Mouse (Mus musculus): ENCODE data around the gene Ypel4. TPM values are rescaled to one million over a fixed set of nuclear protein-coding genes. Genes with fewer than 3 reads are reported as not detected.

Gene Ypel4
- 0.35 TPM for polyA plus RNA-seq (2012; fragmentation: generic; extraction: Trizol)
- long read RNA-seq, experiment 1, partial matches to known transcripts = 2 of 3 reads
- long read RNA-seq, experiment 1, other reads (novel, unspliced or antisense) = 0 of 3 reads
- long read RNA-seq, experiment 2 = 0 reads

- TF ChIP-seq CTCF (IDR thresholded peaks at IDR 0.05; ENCODE audit: control insufficient read depth, insufficient read depth, insufficient read length) (no peak), FOSL1 (IDR thresholded peaks at IDR 0.05; ENCODE audit: insufficient read depth, low read length, poor library complexity, severe bottlenecking) (no peak)
- H3K79me3 ChIP-seq (ENCODE audit: low read depth) = no peaks in the 10 kb centered on the region
- no peak within 1 kb of the TSS for H3ac ChIP-seq (ENCODE audit: control insufficient read depth, insufficient read length, low read depth)
- H3K4me3 ChIP-seq (ENCODE audit: insufficient read depth, poor library complexity, severe bottlenecking) = no peak within 1 kb of the TSS
- H3K36me3 ChIP-seq (ENCODE audit: control insufficient read depth, insufficient read depth) = no peaks in the 10 kb centered on the region
- no peaks in the 10 kb centered on the region for H3K27me3 ChIP-seq (ENCODE audit: control insufficient read depth, insufficient read depth, insufficient read length)
- no peaks in the 10 kb centered on the region for H3K79me2 ChIP-seq (ENCODE audit: control insufficient read depth, insufficient read depth)
These were observed at the start of gene Ypel4 for GRCm38 (mm10) chr2:84733579-84734300. Ypel4 (plus strand) TSS chr2:84734058.

DNA sequence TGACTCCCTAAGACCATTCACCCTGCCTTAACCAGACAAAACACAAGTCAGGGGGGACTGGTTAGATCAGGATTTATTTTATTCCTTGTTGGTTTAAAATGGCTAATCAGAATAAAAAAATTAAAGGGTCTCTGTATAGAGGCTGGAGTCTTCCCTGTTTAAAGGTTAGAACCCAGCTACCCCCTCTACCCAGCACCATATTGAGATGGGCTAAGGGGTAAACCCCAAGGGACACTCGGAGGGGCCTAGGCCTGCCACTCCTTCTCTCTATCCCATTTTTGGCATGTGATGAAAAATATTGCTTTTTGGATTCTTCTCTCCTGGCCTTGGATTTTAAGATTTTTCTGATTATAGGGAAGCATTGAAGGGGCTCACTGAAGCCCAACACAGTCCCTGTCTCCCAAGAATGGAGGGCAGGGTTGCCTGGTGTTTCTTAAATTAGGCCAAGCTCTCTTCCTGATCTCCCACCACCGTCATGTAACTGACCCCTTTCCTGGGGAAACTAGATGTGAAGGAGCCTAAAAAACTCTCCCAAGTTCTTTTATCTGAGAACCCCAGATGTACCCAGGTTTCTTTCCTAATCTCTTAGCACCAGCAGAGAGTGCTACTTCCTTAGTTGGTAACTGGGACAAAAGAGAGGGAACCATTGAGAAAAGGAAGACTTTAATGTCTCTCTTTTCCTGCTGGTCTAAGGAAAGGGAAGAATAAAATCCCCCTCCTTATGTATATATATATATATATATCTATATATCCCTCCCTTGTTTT is 45.6 kb upstream of the Ypel4 start:
- Histone ChIP-seq H3K36me3 (ENCODE audit: control insufficient read depth, insufficient read depth) (peaks cover 81% of the 10 kb centered on the region), H3K79me3 (ENCODE audit: low read depth) (no peaks in the 10 kb centered on the region), H3ac (ENCODE audit: control insufficient read depth, insufficient read length, low read depth) (no peak overlapping the region), H3K27me3 (ENCODE audit: control insufficient read depth, insufficient read depth, insufficient read length) (no peaks in the 10 kb centered on the region), H3K4me3 (ENCODE audit: insufficient read depth, poor library complexity, severe bottlenecking) (no peak overlapping the region), H3K79me2 (ENCODE audit: control insufficient read depth, insufficient read depth) (no peaks in the 10 kb centered on the region)
- TF ChIP-seq CTCF (IDR thresholded peaks at IDR 0.05; ENCODE audit: control insufficient read depth, insufficient read depth, insufficient read length) (no peak), FOSL1 (IDR thresholded peaks at IDR 0.05; ENCODE audit: insufficient read depth, low read length, poor library complexity, severe bottlenecking) (no peak), CEBPB (IDR thresholded peaks at IDR 0.05; ENCODE audit: low read depth) (no peak), MYOG (IDR thresholded peaks at IDR 0.05; ENCODE audit: control insufficient read depth, extremely low read depth, insufficient read length) (no peak), MAX (IDR thresholded peaks at IDR 0.05) (no peak), USF1 (IDR thresholded peaks at IDR 0.05; ENCODE audit: low read depth) (no peak), MYOD1 (IDR thresholded peaks at IDR 0.05; ENCODE audit: control insufficient read depth, insufficient read length, low read depth) (no peak)

- H3K79me3 ChIP-seq (ENCODE audit: low read depth) = no peaks in the 10 kb centered on the region
- no peak overlapping the region for H3K4me3 ChIP-seq (ENCODE audit: insufficient read depth, poor library complexity, severe bottlenecking)
- TF ChIP-seq USF1 (IDR thresholded peaks at IDR 0.05; ENCODE audit: low read depth) = no peak
- no peak for TF ChIP-seq FOSL1 (IDR thresholded peaks at IDR 0.05; ENCODE audit: insufficient read depth, low read length, poor library complexity, severe bottlenecking)
- no peak for TF ChIP-seq MAX (IDR thresholded peaks at IDR 0.05)
- no peak for TF ChIP-seq MYOG (IDR thresholded peaks at IDR 0.05; ENCODE audit: control insufficient read depth, extremely low read depth, insufficient read length)
- no peak for TF ChIP-seq CEBPB (IDR thresholded peaks at IDR 0.05; ENCODE audit: low read depth)
- TF ChIP-seq CTCF (IDR thresholded peaks at IDR 0.05; ENCODE audit: control insufficient read depth, insufficient read depth, insufficient read length) = no peak
- TF ChIP-seq MYOD1 (IDR thresholded peaks at IDR 0.05; ENCODE audit: control insufficient read depth, insufficient read length, low read depth) = no peak
- H3K27me3 ChIP-seq (ENCODE audit: control insufficient read depth, insufficient read depth, insufficient read length) = no peaks in the 10 kb centered on the region
- no peak overlapping the region for H3ac ChIP-seq (ENCODE audit: control insufficient read depth, insufficient read length, low read depth)
- H3K79me2 ChIP-seq (ENCODE audit: control insufficient read depth, insufficient read depth) = no peaks in the 10 kb centered on the region
- peaks cover 95% of the 10 kb centered on the region for H3K36me3 ChIP-seq (ENCODE audit: control insufficient read depth, insufficient read depth)
These were observed 43.8 kb upstream of the Ypel4 start for GRCm38 (mm10) chr2:84690050-84690449.

GRCm38 (mm10) chr2:84695007-84695695 is 38.7 kb upstream of the Ypel4 start:
- Histone ChIP-seq H3K36me3 (ENCODE audit: control insufficient read depth, insufficient read depth) (peaks cover 83% of the 10 kb centered on the region), H3ac (ENCODE audit: control insufficient read depth, insufficient read length, low read depth) (no peak overlapping the region), H3K79me2 (ENCODE audit: control insufficient read depth, insufficient read depth) (no peaks in the 10 kb centered on the region), H3K27me3 (ENCODE audit: control insufficient read depth, insufficient read depth, insufficient read length) (no peaks in the 10 kb centered on the region), H3K4me3 (ENCODE audit: insufficient read depth, poor library complexity, severe bottlenecking) (no peak overlapping the region), H3K79me3 (ENCODE audit: low read depth) (no peaks in the 10 kb centered on the region)
- TF ChIP-seq MAX (IDR thresholded peaks at IDR 0.05) (no peak), MYOG (IDR thresholded peaks at IDR 0.05; ENCODE audit: control insufficient read depth, extremely low read depth, insufficient read length) (no peak), USF1 (IDR thresholded peaks at IDR 0.05; ENCODE audit: low read depth) (no peak), MYOD1 (IDR thresholded peaks at IDR 0.05; ENCODE audit: control insufficient read depth, insufficient read length, low read depth) (no peak)

- peaks cover 60% of the 10 kb centered on the region for H3K36me3 ChIP-seq (ENCODE audit: control insufficient read depth, insufficient read depth)
- no peak for TF ChIP-seq FOSL1 (IDR thresholded peaks at IDR 0.05; ENCODE audit: insufficient read depth, low read length, poor library complexity, severe bottlenecking)
- no peak for TF ChIP-seq CEBPB (IDR thresholded peaks at IDR 0.05; ENCODE audit: low read depth)
- TF ChIP-seq MYOD1 (IDR thresholded peaks at IDR 0.05; ENCODE audit: control insufficient read depth, insufficient read length, low read depth) = no peak
- TF ChIP-seq MYOG (IDR thresholded peaks at IDR 0.05; ENCODE audit: control insufficient read depth, extremely low read depth, insufficient read length) = no peak
- TF ChIP-seq CTCF (IDR thresholded peaks at IDR 0.05; ENCODE audit: control insufficient read depth, insufficient read depth, insufficient read length) = no peak
- no peak for TF ChIP-seq USF1 (IDR thresholded peaks at IDR 0.05; ENCODE audit: low read depth)
- TF ChIP-seq MAX (IDR thresholded peaks at IDR 0.05) = no peak
- no peaks in the 10 kb centered on the region for H3K27me3 ChIP-seq (ENCODE audit: control insufficient read depth, insufficient read depth, insufficient read length)
- H3K4me3 ChIP-seq (ENCODE audit: insufficient read depth, poor library complexity, severe bottlenecking) = no peak overlapping the region
- peaks cover 33% of the 10 kb centered on the region for H3K79me3 ChIP-seq (ENCODE audit: low read depth)
- peaks cover 64% of the 10 kb centered on the region for H3K79me2 ChIP-seq (ENCODE audit: control insufficient read depth, insufficient read depth)
- H3ac ChIP-seq (ENCODE audit: control insufficient read depth, insufficient read length, low read depth) = no peak overlapping the region
These were observed 30.4 kb upstream of the Ypel4 start for GRCm38 (mm10) chr2:84703497-84703896.
